Mouse (Mus musculus) hindbrain, embryonic 15.5 days (tissue): ENCODE measurements around the gene Try5. TPM values are rescaled to one million over a fixed set of nuclear protein-coding genes. Genes with fewer than 3 reads are reported as not detected.
"Not testable (repeated sequence)": the region's sequence is repeated elsewhere in the genome, so short reads cannot be mapped to it uniquely, and the experiment has no call there.

Experiments
- ATAC-seq: fragments of 200-750 bp; cut with Nextera tagmentation; 2 replicates; pipeline ENCODE4 v1.8.0; 2017; ENCODE audit warnings: low read depth, moderate number of reproducible peaks, moderate TSS enrichment; ENCODE audit not compliant: low FRiP score
- H3K27ac ChIP-seq: fragments of 300-500 bp; sonication (generic); replicated peaks from 2 replicates; pipeline ENCODE4 v1.5.1; 2015; ENCODE audit warnings: mild to moderate bottlenecking, inconsistent platforms
- H3K27me3 ChIP-seq: fragments of 300-500 bp; sonication (generic); 2 replicates; pipeline ENCODE4 v1.6.1; 2015; ENCODE audit warnings: control low read depth, inconsistent platforms
- H3K36me3 ChIP-seq: fragments of 300-500 bp; sonication (generic); 2 replicates; pipeline ENCODE4 v1.6.1; 2015; ENCODE audit warnings: control low read depth, inconsistent platforms
- H3K4me1 ChIP-seq: fragments of 300-500 bp; sonication (generic); replicated peaks from 2 replicates; pipeline ENCODE4 v1.6.1; 2015; ENCODE audit warnings: control low read depth, inconsistent platforms
- H3K4me2 ChIP-seq: fragments of 300-500 bp; sonication (generic); 2 replicates; pipeline ENCODE4 v1.6.1; 2015; ENCODE audit warnings: moderate library complexity, mild to moderate bottlenecking, inconsistent platforms
- H3K4me3 ChIP-seq: fragments of 300-500 bp; sonication (generic); 2 replicates; pipeline ENCODE4 v1.5.1; 2015; ENCODE audit warnings: mild to moderate bottlenecking, inconsistent platforms
- H3K9ac ChIP-seq: fragments of 300-500 bp; sonication (generic); 2 replicates; pipeline ENCODE4 v1.6.1; 2015; ENCODE audit warnings: inconsistent platforms
- H3K9me3 ChIP-seq: fragments of 300-500 bp; sonication (generic); 2 replicates; pipeline ENCODE4 v1.6.1; 2016; ENCODE audit warnings: control low read depth, inconsistent platforms
- whole genome bisulfite sequencing: fragments of 180-500 bp; shearing (Covaris S2); methylation state at CpG from one replicate; pipeline ENCODE4 v1.1.7; 2015; 5-methylcytosine and 5-hydroxymethylcytosine counted together
- polyA plus RNA-seq: library from polyadenylated mRNA; unstranded; fragments of >200 nt; fragmentation: Nextera tagmentation; extraction: Ambion mirVana; gene quantifications from 2 replicates; pipeline ENCODE4 v1.2.1, GENCODE M21; 2015

Gene Try5
- 0.52 and 0.55 TPM in 2 replicates for polyA plus RNA-seq

- H3K4me3 ChIP-seq, H3K9ac ChIP-seq, H3K4me2 ChIP-seq, ATAC-seq, H3K4me1 ChIP-seq, H3K9me3 ChIP-seq, H3K36me3 ChIP-seq, H3K27ac ChIP-seq, H3K27me3 ChIP-seq: not testable (repeated sequence)
- 75% methylated on average over 3 of the region's 3 CpGs for WGBS
These were observed at the start of gene Try5 for GRCm38 (mm10) chr6:41316741-41317140. Gene Try5 (minus strand): TSS chr6:41316841.

GRCm38 (mm10) chr6:41353932-41354331 lies 37.3 kb upstream of the Try5 start, which contains the start of gene Try10:
Gene Try10 (plus strand): TSS chr6:41354105.
- no peak within 1 kb of the TSS for H3K4me2 ChIP-seq
- ATAC-seq: no peak
- H3K27me3 ChIP-seq: no peaks in the 10 kb centered on the region
- no peaks in the 10 kb centered on the region for H3K9me3 ChIP-seq
- no peak within 1 kb of the TSS for H3K9ac ChIP-seq
- WGBS: 90% methylated on average over 2 of the region's 2 CpGs
- H3K4me3 ChIP-seq: no peak within 1 kb of the TSS
- no peak within 1 kb of the TSS for H3K27ac ChIP-seq
- no peaks in the 10 kb centered on the region for H3K36me3 ChIP-seq
- no peaks in the 10 kb centered on the region for H3K4me1 ChIP-seq

- Histone ChIP-seq H3K27ac (no peak within 1 kb of the TSS), H3K4me3 (no peak within 1 kb of the TSS), H3K4me2 (no peak within 1 kb of the TSS), H3K9ac (no peak within 1 kb of the TSS), H3K27me3 (no peaks in the 10 kb centered on the region), H3K4me1 (no peaks in the 10 kb centered on the region), H3K36me3 (no peaks in the 10 kb centered on the region), H3K9me3 (no peaks in the 10 kb centered on the region)
- ATAC-seq: no peak
- WGBS: 89% methylated on average over 1 of the region's 1 CpGs
These were observed 14.7 kb downstream of the Try5 start, which contains the start of gene Try4 for GRCm38 (mm10) chr6:41301969-41302368. Gene Try4 (plus strand): TSS chr6:41302269.

GRCm38 (mm10) chr6:41298255-41298654 lies 18.4 kb downstream of the Try5 start:
- Histone ChIP-seq H3K27ac (no peak overlapping the region), H3K4me3 (no peak overlapping the region), H3K9ac (no peak overlapping the region), H3K4me1 (no peaks in the 10 kb centered on the region), H3K4me2 (no peak overlapping the region), H3K36me3 (no peaks in the 10 kb centered on the region), H3K9me3 (no peaks in the 10 kb centered on the region), H3K27me3 (no peaks in the 10 kb centered on the region)
- 9% methylated on average over 1 of the region's 1 CpGs for WGBS
- no peak for ATAC-seq

GRCm38 (mm10) chr6:41266140-41266539 lies 50.5 kb downstream of the Try5 start:
- Histone ChIP-seq H3K9me3 (no peaks in the 10 kb centered on the region), H3K4me1 (no peaks in the 10 kb centered on the region), H3K27ac (no peak overlapping the region), H3K9ac (no peak overlapping the region), H3K4me3 (no peak overlapping the region), H3K36me3 (no peaks in the 10 kb centered on the region), H3K27me3 (no peaks in the 10 kb centered on the region), H3K4me2 (no peak overlapping the region)
- ATAC-seq: no peak
- WGBS: 93% methylated on average over 6 of the region's 6 CpGs

GRCm38 (mm10) chr6:41262796-41263195 lies 53.8 kb downstream of the Try5 start:
- Histone ChIP-seq H3K27ac (no peak overlapping the region), H3K4me3 (no peak overlapping the region), H3K9ac (no peak overlapping the region), H3K36me3 (no peaks in the 10 kb centered on the region), H3K4me2 (no peak overlapping the region), H3K9me3 (no peaks in the 10 kb centered on the region), H3K4me1 (no peaks in the 10 kb centered on the region), H3K27me3 (no peaks in the 10 kb centered on the region)
- whole genome bisulfite sequencing: 41% methylated on average over 3 of the region's 3 CpGs
- no peak for ATAC-seq

Other genes with a start within 250 kb of the Try5 start
- gene Try4, start 14.6 kb downstream of the Try5 start, polyA plus RNA-seq: not detected in 2 replicates
- not detected in 2 replicates for gene Try10, start 37.3 kb upstream of the Try5 start, polyA plus RNA-seq
- gene Prss3, start 60.8 kb upstream of the Try5 start, polyA plus RNA-seq: not detected in 2 replicates
- gene Gm5771, start 75.5 kb upstream of the Try5 start, polyA plus RNA-seq: not detected in 2 replicates
- not detected in 2 replicates for gene Gm10334, start 129.3 kb upstream of the Try5 start, polyA plus RNA-seq
- not detected in 2 replicates for gene Prss1, start 142.1 kb upstream of the Try5 start, polyA plus RNA-seq
- gene Prss2, start 204.9 kb upstream of the Try5 start, polyA plus RNA-seq: not detected in 2 replicates